Mouse (Mus musculus): ENCODE data around the gene Ankrd36. TPM values are rescaled to one million over a fixed set of nuclear protein-coding genes. Genes with fewer than 3 reads are reported as not detected.
A peak's percentile ranks its signal among the peaks of the same experiment; 100 is the strongest.

The Ankrd36 gene
- total and polyA plus RNA-seq, 3 experiments = 0.12 TPM; not detected in 2

DNA sequence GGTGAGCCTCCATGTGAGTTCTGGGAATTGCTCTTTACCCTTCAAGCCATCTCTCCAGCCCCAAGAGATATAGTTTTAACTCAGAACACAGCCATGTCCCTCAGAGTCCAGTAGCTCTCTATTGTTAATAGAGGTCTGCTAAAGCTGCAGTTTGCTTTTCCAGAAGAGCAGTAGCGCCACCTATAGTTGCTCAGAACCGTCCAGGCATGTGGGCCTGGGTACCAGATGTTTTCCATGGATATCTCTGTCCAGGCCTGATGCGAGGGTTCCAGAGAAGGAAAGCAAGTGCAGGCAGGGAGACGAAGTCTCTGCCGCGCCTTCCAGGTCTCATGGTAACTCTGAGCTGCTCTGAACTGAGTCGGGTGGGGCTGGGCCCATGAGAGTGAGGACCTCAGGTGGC lies 122.3 kb downstream of the Ankrd36 start:
- no peak for TF ChIP-seq POLR2A (IDR thresholded peaks at IDR 0.05; ENCODE audit: insufficient read depth, low read depth, low read length)
- TF ChIP-seq CTCF (IDR thresholded peaks at IDR 0.05) = peak; percentile 71
- TF ChIP-seq EP300 (IDR thresholded peaks at IDR 0.05; ENCODE audit: insufficient read depth, low read depth, low read length) = no peak
- H3K4me1 ChIP-seq (ENCODE audit: control insufficient read depth, insufficient read depth, low read length) = no peaks in the 10 kb centered on the region
- DNase-seq = no peak
- WGBS = 33% methylated on average over 7 of the region's 7 CpGs
- no peak overlapping the region for H3K27ac ChIP-seq
- no peak overlapping the region for H3K4me3 ChIP-seq
- no peak overlapping the region for H3K9ac ChIP-seq (ENCODE audit: low read depth, low read length)
- intact Hi-C loops (cut with DNase I) = loop anchor here (5.0 kb wide), 1 partner anchor 204 kb away; no protein-coding TSS in a partner anchor
- H3K27me3 ChIP-seq (ENCODE audit: control insufficient read depth, insufficient read depth, low read length) = no peaks in the 10 kb centered on the region
- H3K36me3 ChIP-seq (ENCODE audit: control insufficient read depth, insufficient read depth, low read length) = no peaks in the 10 kb centered on the region
- H3K79me2 ChIP-seq (replicated peaks; ENCODE audit: control insufficient read depth, insufficient read depth, low read length) = no peaks in the 10 kb centered on the region

GRCm38 (mm10) chr11:5700808-5701207 lies 131.3 kb downstream of the Ankrd36 start:
- Histone ChIP-seq H3K4me3 (no peak overlapping the region), H3K79me2 (replicated peaks; ENCODE audit: control insufficient read depth, insufficient read depth, low read length) (no peaks in the 10 kb centered on the region), H3K36me3 (ENCODE audit: control insufficient read depth, insufficient read depth, low read length) (no peaks in the 10 kb centered on the region), H3K27me3 (ENCODE audit: control insufficient read depth, insufficient read depth, low read length) (no peaks in the 10 kb centered on the region), H3K27ac (no peak overlapping the region), H3K9ac (ENCODE audit: low read depth, low read length) (no peak overlapping the region), H3K4me1 (ENCODE audit: control insufficient read depth, insufficient read depth, low read length) (no peaks in the 10 kb centered on the region)
- no peak for DNase-seq
- TF ChIP-seq POLR2A (IDR thresholded peaks at IDR 0.05; ENCODE audit: insufficient read depth, low read depth, low read length) (no peak), EP300 (IDR thresholded peaks at IDR 0.05; ENCODE audit: insufficient read depth, low read depth, low read length) (no peak), CTCF (IDR thresholded peaks at IDR 0.05) (no peak)
- 83% methylated on average over 7 of the region's 7 CpGs for WGBS
- intact Hi-C loops (cut with DNase I) = loop anchor here (10.0 kb wide), 1 partner anchor 564 kb away; the partner anchor contains the start of gene Ddx56

- no peak for TF ChIP-seq EP300 (IDR thresholded peaks at IDR 0.05; ENCODE audit: insufficient read depth, low read depth, low read length)
- TF ChIP-seq CTCF (IDR thresholded peaks at IDR 0.05) = no peak
- TF ChIP-seq POLR2A (IDR thresholded peaks at IDR 0.05; ENCODE audit: insufficient read depth, low read depth, low read length) = no peak
- Histone ChIP-seq H3K27ac (no peak overlapping the region), H3K36me3 (ENCODE audit: control insufficient read depth, insufficient read depth, low read length) (no peaks in the 10 kb centered on the region), H3K9ac (ENCODE audit: low read depth, low read length) (no peak overlapping the region), H3K4me1 (ENCODE audit: control insufficient read depth, insufficient read depth, low read length) (no peaks in the 10 kb centered on the region), H3K79me2 (replicated peaks; ENCODE audit: control insufficient read depth, insufficient read depth, low read length) (no peaks in the 10 kb centered on the region), H3K4me3 (no peak overlapping the region), H3K27me3 (ENCODE audit: control insufficient read depth, insufficient read depth, low read length) (no peaks in the 10 kb centered on the region)
- intact Hi-C loops (cut with DNase I) = loop anchor here (10.0 kb wide), 1 partner anchor 564 kb away; the partner anchor contains the start of gene Ddx56
- DNase-seq = no peak
- WGBS = 65% methylated on average over 2 of the region's 2 CpGs
Observed at GRCm38 (mm10) chr11:5701300-5701699, 131.8 kb downstream of the Ankrd36 start.

GRCm38 (mm10) chr11:5701821-5702220 lies 132.3 kb downstream of the Ankrd36 start:
- intact Hi-C loops (cut with DNase I) = loop anchor here (10.0 kb wide), 1 partner anchor 563 kb away; the partner anchor contains the start of gene Ddx56
- peaks cover 4% of the 10 kb centered on the region for H3K4me1 ChIP-seq (ENCODE audit: control insufficient read depth, insufficient read depth, low read length)
- TF ChIP-seq POLR2A (IDR thresholded peaks at IDR 0.05; ENCODE audit: insufficient read depth, low read depth, low read length) (no peak), EP300 (IDR thresholded peaks at IDR 0.05; ENCODE audit: insufficient read depth, low read depth, low read length) (no peak), CTCF (IDR thresholded peaks at IDR 0.05) (no peak)
- H3K9ac ChIP-seq (ENCODE audit: low read depth, low read length) = no peak overlapping the region
- 100% methylated on average over 1 of the region's 1 CpGs for WGBS
- no peaks in the 10 kb centered on the region for H3K36me3 ChIP-seq (ENCODE audit: control insufficient read depth, insufficient read depth, low read length)
- H3K79me2 ChIP-seq (replicated peaks; ENCODE audit: control insufficient read depth, insufficient read depth, low read length) = no peaks in the 10 kb centered on the region
- no peaks in the 10 kb centered on the region for H3K27me3 ChIP-seq (ENCODE audit: control insufficient read depth, insufficient read depth, low read length)
- H3K4me3 ChIP-seq = no peak overlapping the region
- no peak for DNase-seq
- H3K27ac ChIP-seq = no peak overlapping the region

DNA sequence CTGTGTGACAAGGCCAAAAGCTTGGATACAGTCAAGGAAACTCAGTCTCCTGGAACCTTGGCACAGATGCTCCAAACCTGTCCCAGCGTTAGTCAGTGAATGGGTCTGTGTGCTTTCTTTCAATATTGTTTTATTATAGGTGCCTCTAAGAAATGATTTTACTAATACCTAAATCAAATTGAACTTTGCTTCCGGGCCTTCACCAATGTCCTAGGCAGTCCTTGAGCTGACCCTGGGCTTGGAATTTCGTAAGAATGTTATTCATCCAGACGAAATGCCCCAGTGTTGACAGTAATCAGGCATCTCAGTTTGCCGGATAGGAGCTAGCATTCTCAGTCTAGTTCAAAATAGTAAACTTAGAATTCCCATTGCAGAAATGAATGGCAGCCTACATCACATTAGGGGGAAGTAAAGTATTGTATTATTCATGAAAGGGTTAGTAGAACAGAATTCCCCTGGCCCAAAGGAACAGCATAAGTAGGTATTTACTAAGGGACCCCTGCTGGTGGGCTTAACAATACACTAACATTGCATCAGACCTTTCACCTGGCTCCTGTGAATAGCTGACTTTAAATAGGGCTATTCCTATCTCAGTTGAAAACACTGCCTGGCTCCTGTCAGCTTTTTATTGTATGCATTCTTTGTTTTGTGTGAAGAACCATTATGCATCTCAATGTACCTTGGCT lies 132.9 kb downstream of the Ankrd36 start:
- H3K4me1 ChIP-seq (ENCODE audit: control insufficient read depth, insufficient read depth, low read length) = peaks cover 5% of the 10 kb centered on the region
- H3K27ac ChIP-seq = no peak overlapping the region
- H3K9ac ChIP-seq (ENCODE audit: low read depth, low read length) = no peak overlapping the region
- no peak overlapping the region for H3K4me3 ChIP-seq
- WGBS = 71% methylated on average over 5 of the region's 5 CpGs
- no peaks in the 10 kb centered on the region for H3K36me3 ChIP-seq (ENCODE audit: control insufficient read depth, insufficient read depth, low read length)
- TF ChIP-seq CTCF (IDR thresholded peaks at IDR 0.05) (no peak), EP300 (IDR thresholded peaks at IDR 0.05; ENCODE audit: insufficient read depth, low read depth, low read length) (no peak), POLR2A (IDR thresholded peaks at IDR 0.05; ENCODE audit: insufficient read depth, low read depth, low read length) (no peak)
- H3K27me3 ChIP-seq (ENCODE audit: control insufficient read depth, insufficient read depth, low read length) = no peaks in the 10 kb centered on the region
- intact Hi-C loops (cut with DNase I) = loop anchor here (10.0 kb wide), 1 partner anchor 562 kb away; the partner anchor contains the start of gene Ddx56
- 0 out of 2 replicates have a peak, but pooled peaks cover 2% of the 10 kb centered on the region for H3K79me2 ChIP-seq (replicated peaks; ENCODE audit: control insufficient read depth, insufficient read depth, low read length)
- DNase-seq = no peak

DNA sequence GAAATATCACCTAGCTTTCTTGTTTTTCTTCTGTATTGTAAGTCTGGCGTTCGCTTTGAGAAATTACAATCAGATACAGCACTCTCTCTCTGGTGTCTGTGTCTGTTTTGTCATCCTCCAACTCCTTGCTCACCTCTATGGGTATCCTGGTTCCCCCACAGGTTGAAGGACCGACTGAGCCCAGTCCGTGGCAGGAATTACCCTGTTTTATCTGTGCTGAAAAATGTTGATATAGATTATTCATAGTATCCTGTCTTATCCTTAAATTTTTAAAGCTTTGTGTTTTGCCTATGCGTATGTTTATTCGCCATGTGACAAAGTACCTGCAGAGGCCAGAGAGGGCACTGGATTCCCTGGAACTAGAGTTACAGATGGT lies 133.5 kb downstream of the Ankrd36 start:
- H3K36me3 ChIP-seq (ENCODE audit: control insufficient read depth, insufficient read depth, low read length) = no peaks in the 10 kb centered on the region
- TF ChIP-seq EP300 (IDR thresholded peaks at IDR 0.05; ENCODE audit: insufficient read depth, low read depth, low read length) (no peak), CTCF (IDR thresholded peaks at IDR 0.05) (no peak), POLR2A (IDR thresholded peaks at IDR 0.05; ENCODE audit: insufficient read depth, low read depth, low read length) (no peak)
- H3K4me1 ChIP-seq (ENCODE audit: control insufficient read depth, insufficient read depth, low read length) = peaks cover 5% of the 10 kb centered on the region
- no peak overlapping the region for H3K27ac ChIP-seq
- H3K4me3 ChIP-seq = no peak overlapping the region
- no peak overlapping the region for H3K9ac ChIP-seq (ENCODE audit: low read depth, low read length)
- H3K27me3 ChIP-seq (ENCODE audit: control insufficient read depth, insufficient read depth, low read length) = no peaks in the 10 kb centered on the region
- H3K79me2 ChIP-seq (replicated peaks; ENCODE audit: control insufficient read depth, insufficient read depth, low read length) = 0 out of 2 replicates have a peak, but pooled peaks cover 2% of the 10 kb centered on the region
- no peak for DNase-seq
- 91% methylated on average over 6 of the region's 6 CpGs for WGBS
- intact Hi-C loops (cut with DNase I) = loop anchor here (10.0 kb wide), 1 partner anchor 562 kb away; the partner anchor contains the start of gene Ddx56

All from heart, adult 2 months (tissue).